Mouse (Mus musculus) forebrain, embryonic 11.5 days (tissue): ENCODE results near the gene Nrxn2. TPM values are rescaled to one million over a fixed set of nuclear protein-coding genes. Genes with fewer than 3 reads are reported as not detected.
A peak's percentile ranks its signal among the peaks of the same experiment; 100 is the strongest.

Experiments
- ATAC-seq: fragments of 200-750 bp; cut with Nextera tagmentation; replicated peaks from 2 replicates; pipeline ENCODE4 v1.8.0; 2017; ENCODE audit warnings: moderate TSS enrichment; ENCODE audit not compliant: low FRiP score
- DNase-seq: peaks from one replicate; pipeline ENCODE4 v3.0.0-alpha.2; 2017; ENCODE audit warnings: low spot score
- H3K27ac ChIP-seq: fragments of 300-500 bp; sonication (generic); 2 replicates; pipeline ENCODE4 v1.5.1; 2014; ENCODE audit warnings: low read depth, low read length
- H3K27me3 ChIP-seq: fragments of 300-500 bp; sonication (generic); 2 replicates; pipeline ENCODE4 v1.6.1; 2014; ENCODE audit warnings: mild to moderate bottlenecking, low read length, mixed read lengths; ENCODE audit not compliant: control insufficient read depth, insufficient read depth
- H3K36me3 ChIP-seq: fragments of 300-500 bp; sonication (generic); 2 replicates; pipeline ENCODE4 v1.6.1; 2014; ENCODE audit warnings: mild to moderate bottlenecking, low read length, moderate library complexity, mixed read lengths; ENCODE audit not compliant: control insufficient read depth, insufficient read depth
- H3K4me1 ChIP-seq: fragments of 300-500 bp; sonication (generic); replicated peaks from 2 replicates; pipeline ENCODE4 v1.6.1; 2014; ENCODE audit warnings: low read length, mixed read lengths; ENCODE audit not compliant: control insufficient read depth, insufficient read depth
- H3K4me2 ChIP-seq: fragments of 300-500 bp; sonication (generic); 2 replicates; pipeline ENCODE4 v1.6.1; 2014; ENCODE audit warnings: low read depth, mild to moderate bottlenecking, low read length, moderate library complexity, mixed read lengths; ENCODE audit not compliant: severe bottlenecking
- H3K4me3 ChIP-seq: fragments of 300-500 bp; sonication (generic); 2 replicates; pipeline ENCODE4 v1.5.1; 2014; ENCODE audit warnings: low read depth, low read length
- H3K9ac ChIP-seq: fragments of 300-500 bp; sonication (generic); 2 replicates; pipeline ENCODE4 v1.6.1; 2014; ENCODE audit warnings: low read length
- H3K9me3 ChIP-seq: fragments of 300-500 bp; sonication (generic); 2 replicates; pipeline ENCODE4 v1.6.1; 2016; ENCODE audit warnings: low read length, mixed read lengths; ENCODE audit not compliant: control insufficient read depth
- WGBS: fragments of 180-500 bp; shearing (Covaris S2); extraction: QIAGEN DNeasy Blood & Tissue Kit; methylation state at CpG from one replicate; pipeline ENCODE4 v1.1.7; 2014; 5-methylcytosine and 5-hydroxymethylcytosine counted together
- polyA plus RNA-seq: library from polyadenylated mRNA; unstranded; fragments of >200 nt; fragmentation: Nextera tagmentation; extraction: Ambion mirVana; gene quantifications from 2 replicates; pipeline ENCODE4 v1.2.1, GENCODE M21; 2014

Gene Nrxn2
- polyA plus RNA-seq, 1 experiment from 2014 or later, result 8.1 TPM

GRCm38 (mm10) chr19:6475129-6475528, 56.6 kb downstream of the Nrxn2 start:
- H3K27ac ChIP-seq, result no peak overlapping the region
- H3K36me3 ChIP-seq, result no peaks in the 10 kb centered on the region
- WGBS, result 51% methylated on average over 5 of the region's 5 CpGs

GRCm38 (mm10) chr19:6477007-6477406, 58.5 kb downstream of the Nrxn2 start:
- Histone ChIP-seq H3K9ac (no peak overlapping the region), H3K27me3 (no peaks in the 10 kb centered on the region), H3K4me2 (no peak overlapping the region), H3K36me3 (no peaks in the 10 kb centered on the region), H3K4me3 (no peak overlapping the region), H3K9me3 (no peaks in the 10 kb centered on the region), H3K27ac (no peak overlapping the region), H3K4me1 (no peaks in the 10 kb centered on the region)
- DNase-seq, result no peak
- no peak for ATAC-seq
- 79% methylated on average over 4 of the region's 4 CpGs for WGBS

More at GRCm38 (mm10) chr19:6475129-6475528, 56.6 kb downstream of the Nrxn2 start:
- ATAC-seq, result no peak
- no peaks in the 10 kb centered on the region for H3K27me3 ChIP-seq
- H3K4me3 ChIP-seq, result no peak overlapping the region
- no peak overlapping the region for H3K9ac ChIP-seq
- H3K4me1 ChIP-seq, result no peaks in the 10 kb centered on the region
- no peaks in the 10 kb centered on the region for H3K9me3 ChIP-seq
- no peak for DNase-seq
- no peak overlapping the region for H3K4me2 ChIP-seq

GRCm38 (mm10) chr19:6478566-6478965, 60.0 kb downstream of the Nrxn2 start:
- H3K4me3 ChIP-seq, result no peak overlapping the region
- H3K27me3 ChIP-seq, result no peaks in the 10 kb centered on the region
- no peaks in the 10 kb centered on the region for H3K9me3 ChIP-seq
- no peak overlapping the region for H3K4me2 ChIP-seq
- H3K27ac ChIP-seq, result no peak overlapping the region
- WGBS, result 87% methylated on average over 2 of the region's 2 CpGs
- H3K36me3 ChIP-seq, result no peaks in the 10 kb centered on the region; the same call in 1 of the 2 replicates
- no peak for DNase-seq
- no peak overlapping the region for H3K9ac ChIP-seq
- H3K4me1 ChIP-seq, result no peaks in the 10 kb centered on the region
- ATAC-seq, result no peak

- Histone ChIP-seq H3K36me3 (no peaks in the 10 kb centered on the region; the same call in 1 of the 2 replicates), H3K9ac (no peak overlapping the region), H3K4me3 (no peak overlapping the region), H3K27ac (no peak overlapping the region), H3K4me2 (no peak overlapping the region), H3K4me1 (no peaks in the 10 kb centered on the region), H3K9me3 (no peaks in the 10 kb centered on the region), H3K27me3 (no peaks in the 10 kb centered on the region)
- DNase-seq (no peak), ATAC-seq (no peak)
- 77% methylated on average over 6 of the region's 6 CpGs for WGBS
Measured at GRCm38 (mm10) chr19:6482886-6483285, 64.4 kb downstream of the Nrxn2 start.

- Histone ChIP-seq H3K4me2 (no peak overlapping the region), H3K9ac (no peak overlapping the region), H3K4me3 (no peak overlapping the region), H3K4me1 (0 out of 2 replicates have a peak, but pooled peaks cover 2% of the 10 kb centered on the region), H3K27me3 (no peaks in the 10 kb centered on the region), H3K9me3 (no peaks in the 10 kb centered on the region), H3K27ac (no peak overlapping the region), H3K36me3 (no peaks in the 10 kb centered on the region; the same call in 1 of the 2 replicates)
- ATAC-seq, result no peak
- no peak for DNase-seq
- 89% methylated on average over 13 of the region's 13 CpGs for WGBS
Measured at GRCm38 (mm10) chr19:6485059-6485630, 66.6 kb downstream of the Nrxn2 start.

- DNase-seq, result peak; percentile 94
- no peak overlapping the region for H3K27ac ChIP-seq
- WGBS, result 1% methylated on average over 4 of the region's 4 CpGs
- H3K4me1 ChIP-seq, result 0 out of 2 replicates have a peak, but pooled peaks cover 2% of the 10 kb centered on the region
- H3K4me3 ChIP-seq, result no peak overlapping the region
- ATAC-seq, result peak; percentile 50; the same call in 1 of the 2 replicates
- H3K4me2 ChIP-seq, result no peak overlapping the region
- no peak overlapping the region for H3K9ac ChIP-seq
- H3K9me3 ChIP-seq, result no peaks in the 10 kb centered on the region
- peaks cover 2% of the 10 kb centered on the region for H3K27me3 ChIP-seq
- no peaks in the 10 kb centered on the region for H3K36me3 ChIP-seq
Measured at GRCm38 (mm10) chr19:6489030-6489429, 70.5 kb downstream of the Nrxn2 start.

GRCm38 (mm10) chr19:6491538-6491937, 73.0 kb downstream of the Nrxn2 start:
- H3K36me3 ChIP-seq, result no peaks in the 10 kb centered on the region
- no peak overlapping the region for H3K9ac ChIP-seq
- H3K27me3 ChIP-seq, result peaks cover 5% of the 10 kb centered on the region
- no peak overlapping the region for H3K4me2 ChIP-seq
- ATAC-seq (no peak), DNase-seq (no peak)
- no peaks in the 10 kb centered on the region for H3K9me3 ChIP-seq
- H3K4me3 ChIP-seq, result no peak overlapping the region
- peaks cover 6% of the 10 kb centered on the region; the same call in 1 of the 2 replicates for H3K4me1 ChIP-seq
- H3K27ac ChIP-seq, result no peak overlapping the region
- WGBS, result 95% methylated on average over 8 of the region's 8 CpGs

GRCm38 (mm10) chr19:6492124-6492523, 73.6 kb downstream of the Nrxn2 start:
- H3K27ac ChIP-seq, result no peak overlapping the region
- H3K9ac ChIP-seq, result peak overlapping the region; percentile 23; the same call in 1 of the 2 replicates
- H3K4me2 ChIP-seq, result no peak overlapping the region
- no peaks in the 10 kb centered on the region for H3K36me3 ChIP-seq
- H3K9me3 ChIP-seq, result no peaks in the 10 kb centered on the region
- H3K27me3 ChIP-seq, result peaks cover 5% of the 10 kb centered on the region
- WGBS, result 22% methylated on average over 12 of the region's 12 CpGs
- peak; percentile 86 for DNase-seq
- H3K4me1 ChIP-seq, result peaks cover 7% of the 10 kb centered on the region; the same call in 1 of the 2 replicates
- H3K4me3 ChIP-seq, result no peak overlapping the region
- no peak for ATAC-seq

- H3K27me3 ChIP-seq, result peaks cover 5% of the 10 kb centered on the region
Measured at GRCm38 (mm10) chr19:6493219-6493618, 74.7 kb downstream of the Nrxn2 start.

More at GRCm38 (mm10) chr19:6493219-6493618, 74.7 kb downstream of the Nrxn2 start:
- DNase-seq (no peak), ATAC-seq (no peak)
- Histone ChIP-seq H3K4me2 (no peak overlapping the region), H3K36me3 (no peaks in the 10 kb centered on the region), H3K27ac (no peak overlapping the region), H3K9ac (no peak overlapping the region), H3K4me3 (no peak overlapping the region), H3K4me1 (peaks cover 9% of the 10 kb centered on the region; the same call in 1 of the 2 replicates), H3K9me3 (no peaks in the 10 kb centered on the region)
- WGBS, result 89% methylated on average over 7 of the region's 7 CpGs
